Mouse (Mus musculus): ENCODE results near the gene Tsc22d2. TPM values are rescaled to one million over a fixed set of nuclear protein-coding genes. Genes with fewer than 3 reads are reported as not detected.

Tsc22d2 gene
- polyA plus RNA-seq, 1 experiment from 2014 or later, result 8.1 TPM

DNA sequence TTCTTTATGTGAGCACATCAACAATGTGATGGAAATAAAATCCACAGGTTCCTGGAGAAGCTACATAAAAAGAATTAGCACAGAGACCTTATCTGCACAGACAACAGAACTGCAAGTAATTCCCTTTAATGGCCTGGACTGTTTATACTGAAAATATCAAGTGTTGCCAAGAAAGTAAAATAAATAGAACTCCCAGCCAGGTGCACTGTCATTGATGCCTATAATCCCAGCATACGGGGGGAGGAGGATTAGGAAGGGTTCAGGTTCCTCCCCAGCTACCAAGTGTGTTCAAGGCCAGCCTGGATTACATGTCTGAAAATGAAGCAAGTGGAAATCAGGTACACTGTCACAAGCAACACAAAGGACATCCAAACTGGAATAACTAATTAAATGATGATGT is 29.5 kb upstream of the Tsc22d2 start:
- Histone ChIP-seq H3K9ac (replicated peaks; ENCODE audit: low read depth, low read length) (no peak overlapping the region), H3K27me3 (replicated peaks; ENCODE audit: control insufficient read depth, insufficient read depth, low read length) (no peaks in the 10 kb centered on the region), H3K9me3 (ENCODE audit: control insufficient read depth, low read length) (no peaks in the 10 kb centered on the region), H3K27ac (ENCODE audit: low read length) (no peak overlapping the region), H3K4me3 (replicated peaks; ENCODE audit: low read length) (no peak overlapping the region), H3K4me1 (replicated peaks; ENCODE audit: control insufficient read depth, insufficient read depth, low read length) (no peaks in the 10 kb centered on the region), H3K36me3 (ENCODE audit: control insufficient read depth, insufficient read depth) (no peaks in the 10 kb centered on the region), H3K4me2 (ENCODE audit: low read length) (no peak overlapping the region)
- no peak for ATAC-seq
- WGBS, result 58% methylated on average over 1 of the region's 1 CpGs

DNA sequence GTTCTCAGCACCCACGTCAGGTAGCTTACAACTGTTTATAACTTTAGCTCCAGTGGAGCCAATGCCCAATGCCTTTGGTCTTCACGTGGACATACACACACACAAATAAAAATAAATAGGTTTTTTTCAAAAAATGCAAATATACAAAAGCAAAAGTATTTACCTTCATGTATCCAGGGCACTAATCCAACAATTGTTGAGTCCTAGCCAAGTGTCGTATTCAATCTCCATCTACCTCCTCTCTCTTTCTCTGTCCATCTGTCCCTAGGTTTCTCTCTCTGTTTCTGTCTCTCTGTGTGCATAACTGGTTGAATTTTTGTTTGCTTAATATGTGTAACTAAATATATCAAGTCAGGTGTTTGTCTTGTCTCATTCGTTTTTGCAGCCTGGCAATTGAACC is 25.8 kb upstream of the Tsc22d2 start:
- Histone ChIP-seq H3K9me3 (ENCODE audit: control insufficient read depth, low read length) (no peaks in the 10 kb centered on the region), H3K36me3 (ENCODE audit: control insufficient read depth, insufficient read depth) (no peaks in the 10 kb centered on the region), H3K27me3 (replicated peaks; ENCODE audit: control insufficient read depth, insufficient read depth, low read length) (no peaks in the 10 kb centered on the region), H3K9ac (replicated peaks; ENCODE audit: low read depth, low read length) (no peak overlapping the region), H3K4me1 (replicated peaks; ENCODE audit: control insufficient read depth, insufficient read depth, low read length) (no peaks in the 10 kb centered on the region), H3K4me3 (replicated peaks; ENCODE audit: low read length) (no peak overlapping the region), H3K27ac (ENCODE audit: low read length) (no peak overlapping the region), H3K4me2 (ENCODE audit: low read length) (no peak overlapping the region)
- 79% methylated on average over 4 of the region's 4 CpGs for WGBS
- no peak for ATAC-seq

DNA sequence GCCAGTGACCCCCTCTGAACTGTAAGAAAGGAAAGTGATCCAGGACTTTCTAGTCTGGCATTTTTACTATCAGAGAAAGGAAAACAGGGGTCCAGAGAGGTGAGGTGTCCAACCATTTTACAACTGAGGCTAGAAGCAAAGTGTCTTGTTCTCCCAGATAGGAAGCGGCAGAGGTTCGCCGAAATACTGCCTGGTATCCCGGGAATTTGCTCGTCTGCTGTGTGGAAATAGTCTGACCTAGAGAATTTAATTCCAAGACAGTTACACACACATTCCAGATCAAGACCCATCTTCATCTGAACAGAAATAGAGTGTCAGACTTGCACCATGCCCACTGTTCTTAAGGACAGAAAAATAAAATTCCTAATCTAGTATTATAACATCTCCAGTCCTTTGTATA is 16.0 kb upstream of the Tsc22d2 start:
- Histone ChIP-seq H3K9ac (replicated peaks; ENCODE audit: low read depth, low read length) (no peak overlapping the region), H3K9me3 (ENCODE audit: control insufficient read depth, low read length) (no peaks in the 10 kb centered on the region), H3K4me3 (replicated peaks; ENCODE audit: low read length) (no peak overlapping the region), H3K27ac (ENCODE audit: low read length) (no peak overlapping the region), H3K27me3 (replicated peaks; ENCODE audit: control insufficient read depth, insufficient read depth, low read length) (no peaks in the 10 kb centered on the region), H3K4me2 (ENCODE audit: low read length) (no peak overlapping the region), H3K4me1 (replicated peaks; ENCODE audit: control insufficient read depth, insufficient read depth, low read length) (no peaks in the 10 kb centered on the region), H3K36me3 (ENCODE audit: control insufficient read depth, insufficient read depth) (no peaks in the 10 kb centered on the region)
- 86% methylated on average over 5 of the region's 5 CpGs for WGBS
- ATAC-seq, result no peak

DNA sequence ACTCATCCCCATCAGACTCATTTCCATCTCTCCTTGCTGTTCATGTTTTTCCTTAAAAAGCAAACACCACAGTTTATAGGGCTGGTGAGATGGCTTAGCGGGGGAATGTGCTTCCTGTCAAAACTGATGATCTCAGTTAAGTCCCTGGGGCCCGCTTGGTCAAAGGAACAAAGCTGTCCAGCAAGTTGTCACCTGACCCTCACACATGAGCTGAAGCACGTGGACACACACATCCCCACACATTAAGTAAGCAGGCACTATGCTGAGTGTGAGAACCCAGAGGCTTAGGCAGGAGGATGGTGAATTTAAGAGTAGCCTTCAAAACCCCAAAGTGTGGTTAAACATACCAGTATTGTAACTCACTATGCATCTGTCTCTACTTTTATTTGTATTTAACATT is 14.6 kb upstream of the Tsc22d2 start:
- Histone ChIP-seq H3K27me3 (replicated peaks; ENCODE audit: control insufficient read depth, insufficient read depth, low read length) (no peaks in the 10 kb centered on the region), H3K4me1 (replicated peaks; ENCODE audit: control insufficient read depth, insufficient read depth, low read length) (no peaks in the 10 kb centered on the region), H3K9ac (replicated peaks; ENCODE audit: low read depth, low read length) (no peak overlapping the region), H3K4me2 (ENCODE audit: low read length) (no peak overlapping the region), H3K4me3 (replicated peaks; ENCODE audit: low read length) (no peak overlapping the region), H3K9me3 (ENCODE audit: control insufficient read depth, low read length) (no peaks in the 10 kb centered on the region), H3K27ac (ENCODE audit: low read length) (no peak overlapping the region), H3K36me3 (ENCODE audit: control insufficient read depth, insufficient read depth) (no peaks in the 10 kb centered on the region)
- WGBS, result 74% methylated on average over 3 of the region's 3 CpGs
- no peak for ATAC-seq

DNA sequence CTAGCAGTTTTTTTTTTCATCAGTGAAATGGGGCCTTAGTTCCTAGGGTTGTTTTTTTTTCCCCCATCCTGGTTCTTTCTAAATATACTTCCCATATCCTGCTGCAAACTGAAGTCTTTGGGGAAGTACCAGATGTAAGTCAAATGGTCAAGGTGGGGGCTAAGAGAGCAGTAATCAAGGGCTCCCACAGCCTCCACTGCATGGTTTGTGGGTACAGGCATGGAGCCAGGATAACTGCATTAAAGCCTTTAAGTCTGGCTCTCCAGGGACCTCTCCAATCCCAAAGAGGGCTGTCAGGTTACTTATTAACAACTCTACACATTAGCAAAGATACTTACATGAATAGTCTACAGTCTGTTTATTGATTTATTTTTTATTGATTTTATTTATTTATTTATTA is 2.8 kb upstream of the Tsc22d2 start:
- peaks cover 3% of the 10 kb centered on the region; the same call in 1 of the 2 replicates for H3K4me1 ChIP-seq (replicated peaks; ENCODE audit: control insufficient read depth, insufficient read depth, low read length)
- H3K27me3 ChIP-seq (replicated peaks; ENCODE audit: control insufficient read depth, insufficient read depth, low read length), result no peaks in the 10 kb centered on the region
- H3K9ac ChIP-seq (replicated peaks; ENCODE audit: low read depth, low read length), result no peak overlapping the region
- no peak overlapping the region for H3K27ac ChIP-seq (ENCODE audit: low read length)
- ATAC-seq, result no peak
- H3K4me3 ChIP-seq (replicated peaks; ENCODE audit: low read length), result no peak overlapping the region
- no peaks in the 10 kb centered on the region for H3K36me3 ChIP-seq (ENCODE audit: control insufficient read depth, insufficient read depth)
- no peak overlapping the region for H3K4me2 ChIP-seq (ENCODE audit: low read length)
- no peaks in the 10 kb centered on the region for H3K9me3 ChIP-seq (ENCODE audit: control insufficient read depth, low read length)

DNA sequence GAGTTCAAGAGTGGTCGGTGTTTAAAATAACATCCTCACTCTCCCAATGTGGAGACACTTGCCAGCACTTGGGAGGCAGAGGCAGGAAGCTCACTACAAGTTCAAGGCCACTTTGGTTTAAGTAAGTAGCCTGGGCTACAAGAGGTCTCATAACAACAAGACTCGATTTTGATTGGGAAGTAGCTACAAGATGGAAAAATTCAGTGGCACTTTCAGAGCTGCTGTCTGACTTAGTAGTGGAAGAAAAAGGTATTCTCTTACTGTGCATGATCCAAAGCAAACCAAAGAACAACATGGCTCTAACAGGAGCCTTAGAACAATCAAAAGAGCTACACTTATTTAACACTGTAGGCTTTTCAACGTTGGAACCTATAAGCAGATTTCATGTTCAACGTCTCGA is 844 bp upstream of the Tsc22d2 start:
- H3K4me1 ChIP-seq (replicated peaks; ENCODE audit: control insufficient read depth, insufficient read depth, low read length), result peaks cover 9% of the 10 kb centered on the region
- 48% methylated on average over 5 of the region's 5 CpGs for WGBS
- no peaks in the 10 kb centered on the region for H3K36me3 ChIP-seq (ENCODE audit: control insufficient read depth, insufficient read depth)
- H3K27me3 ChIP-seq (replicated peaks; ENCODE audit: control insufficient read depth, insufficient read depth, low read length), result no peaks in the 10 kb centered on the region
- no peaks in the 10 kb centered on the region for H3K9me3 ChIP-seq (ENCODE audit: control insufficient read depth, low read length)
- no peak overlapping the region for H3K27ac ChIP-seq (ENCODE audit: low read length)
- ATAC-seq, result no peak
- H3K4me3 ChIP-seq (replicated peaks; ENCODE audit: low read length), result peak overlapping the region; percentile 100
- peak overlapping the region; percentile 63 for H3K4me2 ChIP-seq (ENCODE audit: low read length)
- H3K9ac ChIP-seq (replicated peaks; ENCODE audit: low read depth, low read length), result no peak overlapping the region; the same call in 1 of the 2 replicates

DNA sequence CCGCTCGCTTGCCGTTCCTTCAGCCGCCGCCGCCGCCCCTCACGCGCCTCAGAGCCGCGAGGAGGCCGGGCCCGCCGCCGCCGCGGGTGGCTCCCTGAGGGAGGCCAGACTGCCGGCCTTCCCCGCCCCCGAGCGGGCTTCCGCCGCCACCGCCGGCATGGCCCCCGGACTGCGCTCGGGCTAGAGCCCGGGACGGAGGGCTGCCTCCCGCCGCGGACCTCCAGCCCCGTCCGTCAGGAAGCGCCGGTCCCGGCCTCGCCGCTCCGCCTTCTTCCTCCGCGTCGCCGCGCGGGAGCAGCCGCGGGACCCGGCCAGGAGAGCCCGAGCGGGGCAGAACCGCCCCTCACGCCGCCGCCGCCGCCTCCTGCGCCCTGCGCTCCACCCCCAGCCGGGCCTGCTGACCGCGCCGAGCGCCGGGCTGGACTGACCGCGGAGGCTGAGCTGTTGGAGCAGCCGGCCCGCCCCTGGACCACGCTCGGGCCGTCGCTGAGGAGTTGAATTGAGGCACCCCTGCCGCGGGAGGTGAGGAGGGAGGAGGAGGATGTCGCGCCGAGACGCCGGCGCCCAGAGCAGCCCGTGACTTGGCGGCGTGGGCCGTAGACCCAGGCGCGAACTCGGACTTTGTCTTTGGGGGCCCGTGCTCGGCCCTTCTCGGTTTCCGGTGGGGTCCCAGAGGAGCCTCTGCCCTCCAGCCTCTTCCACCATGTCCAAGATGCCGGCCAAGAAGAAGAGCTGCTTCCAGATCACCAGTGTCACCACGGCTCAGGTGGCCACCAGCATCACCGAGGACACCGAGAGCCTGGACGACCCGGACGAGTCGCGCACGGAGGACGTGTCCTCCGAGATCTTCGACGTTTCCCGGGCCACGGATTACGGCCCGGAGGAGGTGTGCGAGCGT is 720 bp downstream of the Tsc22d2 start:
- Histone ChIP-seq H3K27ac (ENCODE audit: low read length) (peak overlapping the region; percentile 98), H3K36me3 (ENCODE audit: control insufficient read depth, insufficient read depth) (no peaks in the 10 kb centered on the region), H3K4me3 (replicated peaks; ENCODE audit: low read length) (peak overlapping the region; percentile 100), H3K4me1 (replicated peaks; ENCODE audit: control insufficient read depth, insufficient read depth, low read length) (peaks cover 12% of the 10 kb centered on the region), H3K4me2 (ENCODE audit: low read length) (peak overlapping the region; percentile 91), H3K9ac (replicated peaks; ENCODE audit: low read depth, low read length) (peak overlapping the region; percentile 95), H3K27me3 (replicated peaks; ENCODE audit: control insufficient read depth, insufficient read depth, low read length) (no peaks in the 10 kb centered on the region), H3K9me3 (ENCODE audit: control insufficient read depth, low read length) (no peaks in the 10 kb centered on the region)
- peak; percentile 54 for ATAC-seq
- under 1% methylated on average over 99 of the region's 113 CpGs for WGBS

DNA sequence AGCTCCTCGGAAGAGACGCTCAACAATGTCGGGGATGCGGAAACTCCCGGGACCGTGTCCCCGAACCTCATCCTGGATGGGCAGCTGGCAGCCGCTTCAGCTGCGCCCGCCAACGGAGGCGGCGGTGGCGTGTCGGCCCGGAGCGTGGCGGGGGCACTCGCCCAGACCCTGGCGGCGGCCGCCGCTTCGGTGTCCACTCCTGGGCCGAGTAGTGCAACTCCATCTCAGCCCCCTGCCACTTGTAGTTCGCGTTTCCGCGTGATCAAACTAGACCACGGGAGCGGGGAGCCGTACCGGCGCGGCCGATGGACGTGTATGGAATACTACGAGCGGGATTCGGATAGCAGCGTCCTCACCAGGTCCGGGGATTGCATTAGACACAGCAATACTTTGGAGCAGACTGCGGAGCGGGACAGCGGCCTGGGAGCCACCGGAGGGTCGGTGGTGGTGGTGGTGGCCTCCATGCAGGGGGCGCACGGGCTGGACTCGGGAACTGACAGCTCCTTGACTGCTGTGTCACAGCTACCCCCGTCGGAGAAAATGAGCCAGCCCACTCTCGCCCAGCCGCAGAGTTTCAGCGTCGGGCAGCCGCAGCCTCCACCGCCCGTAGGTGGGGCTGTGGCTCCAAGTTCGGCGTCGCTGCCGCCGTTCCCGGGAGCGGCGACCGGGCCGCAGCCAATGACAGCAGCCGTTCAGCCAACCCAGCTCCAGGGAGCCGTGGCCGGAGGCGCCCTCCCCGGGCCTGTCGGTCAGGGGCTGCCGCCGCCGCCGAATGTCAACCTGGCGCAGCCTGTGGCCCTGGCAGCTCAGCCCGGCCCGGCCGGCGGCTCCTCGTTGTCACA is 1.6 kb downstream of the Tsc22d2 start:
- Histone ChIP-seq H3K9ac (replicated peaks; ENCODE audit: low read depth, low read length) (peak overlapping the region; percentile 95), H3K36me3 (ENCODE audit: control insufficient read depth, insufficient read depth) (no peaks in the 10 kb centered on the region), H3K4me2 (ENCODE audit: low read length) (peak overlapping the region; percentile 91), H3K27ac (ENCODE audit: low read length) (peak overlapping the region; percentile 98), H3K4me1 (replicated peaks; ENCODE audit: control insufficient read depth, insufficient read depth, low read length) (peaks cover 13% of the 10 kb centered on the region), H3K9me3 (ENCODE audit: control insufficient read depth, low read length) (no peaks in the 10 kb centered on the region), H3K27me3 (replicated peaks; ENCODE audit: control insufficient read depth, insufficient read depth, low read length) (no peaks in the 10 kb centered on the region), H3K4me3 (replicated peaks; ENCODE audit: low read length) (peak overlapping the region; percentile 100)
- ATAC-seq, result peak; percentile 58
- under 1% methylated on average over 85 of the region's 85 CpGs for WGBS

DNA sequence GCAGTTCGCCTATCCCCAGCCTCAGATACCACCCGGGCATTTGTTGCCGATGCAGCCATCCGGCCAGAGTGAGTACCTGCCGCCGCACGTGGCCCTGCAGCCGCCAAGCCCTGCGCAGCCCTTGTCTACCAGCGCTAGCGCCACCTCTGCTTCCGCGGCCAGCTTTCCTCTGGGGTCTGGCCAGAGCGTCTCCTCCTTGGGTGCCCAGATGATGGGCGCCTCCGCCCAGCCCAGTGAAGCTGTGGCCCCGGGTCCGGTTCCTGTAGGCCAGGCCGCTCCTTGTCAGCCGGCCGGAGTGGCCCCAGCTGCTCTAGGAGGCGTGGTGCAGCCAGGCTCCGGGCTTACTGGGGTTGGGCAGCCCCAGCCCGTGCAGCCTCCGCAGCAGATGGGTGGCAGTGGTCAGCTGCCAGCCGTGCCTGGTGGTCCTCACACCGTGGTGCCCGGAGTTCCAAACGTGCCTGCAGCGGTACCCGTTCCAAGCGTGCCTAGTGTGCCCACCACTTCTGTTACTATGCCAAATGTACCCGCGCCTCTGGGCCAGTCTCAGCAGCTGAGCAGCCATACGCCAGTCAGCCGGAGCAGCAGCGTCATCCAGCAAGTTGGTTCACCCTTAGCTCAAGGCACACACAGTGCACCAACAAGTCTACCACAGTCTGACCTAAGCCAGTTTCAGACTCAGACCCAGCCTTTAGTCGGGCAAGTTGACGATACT is 2.4 kb downstream of the Tsc22d2 start:
- H3K9me3 ChIP-seq (ENCODE audit: control insufficient read depth, low read length), result no peaks in the 10 kb centered on the region
- peak overlapping the region; percentile 98 for H3K27ac ChIP-seq (ENCODE audit: low read length)
- peaks cover 13% of the 10 kb centered on the region for H3K4me1 ChIP-seq (replicated peaks; ENCODE audit: control insufficient read depth, insufficient read depth, low read length)
- H3K4me3 ChIP-seq (replicated peaks; ENCODE audit: low read length), result peak overlapping the region; percentile 100
- under 1% methylated on average over 38 of the region's 39 CpGs for WGBS
- peak overlapping the region; percentile 95 for H3K9ac ChIP-seq (replicated peaks; ENCODE audit: low read depth, low read length)
- peak; percentile 31 for ATAC-seq
- no peaks in the 10 kb centered on the region for H3K36me3 ChIP-seq (ENCODE audit: control insufficient read depth, insufficient read depth)
- peak overlapping the region; percentile 91 for H3K4me2 ChIP-seq (ENCODE audit: low read length)
- H3K27me3 ChIP-seq (replicated peaks; ENCODE audit: control insufficient read depth, insufficient read depth, low read length), result no peaks in the 10 kb centered on the region

Data from forebrain, embryonic 16.5 days (tissue).